Mouse (Mus musculus): ENCODE measurements around the gene Vax2.
A peak's percentile ranks its signal among the peaks of the same experiment; 100 is the strongest.

Vax2 gene

GRCm38 (mm10) chr6:83762880-83763431, 51.9 kb downstream of the Vax2 start:
- DNase-seq (ENCODE audit: low spot score in 2 of 2): no peak

GRCm38 (mm10) chr6:83766982-83767381, 55.9 kb downstream of the Vax2 start:
- DNase-seq (ENCODE audit: low spot score in 2 of 2): no peak

GRCm38 (mm10) chr6:83768485-83768884, 57.4 kb downstream of the Vax2 start:
- DNase-seq (ENCODE audit: low spot score in 2 of 2): no peak

- DNase-seq (ENCODE audit: low spot score in 2 of 2): no peak
These were observed 63.1 kb downstream of the Vax2 start for GRCm38 (mm10) chr6:83774126-83774525.

DNA sequence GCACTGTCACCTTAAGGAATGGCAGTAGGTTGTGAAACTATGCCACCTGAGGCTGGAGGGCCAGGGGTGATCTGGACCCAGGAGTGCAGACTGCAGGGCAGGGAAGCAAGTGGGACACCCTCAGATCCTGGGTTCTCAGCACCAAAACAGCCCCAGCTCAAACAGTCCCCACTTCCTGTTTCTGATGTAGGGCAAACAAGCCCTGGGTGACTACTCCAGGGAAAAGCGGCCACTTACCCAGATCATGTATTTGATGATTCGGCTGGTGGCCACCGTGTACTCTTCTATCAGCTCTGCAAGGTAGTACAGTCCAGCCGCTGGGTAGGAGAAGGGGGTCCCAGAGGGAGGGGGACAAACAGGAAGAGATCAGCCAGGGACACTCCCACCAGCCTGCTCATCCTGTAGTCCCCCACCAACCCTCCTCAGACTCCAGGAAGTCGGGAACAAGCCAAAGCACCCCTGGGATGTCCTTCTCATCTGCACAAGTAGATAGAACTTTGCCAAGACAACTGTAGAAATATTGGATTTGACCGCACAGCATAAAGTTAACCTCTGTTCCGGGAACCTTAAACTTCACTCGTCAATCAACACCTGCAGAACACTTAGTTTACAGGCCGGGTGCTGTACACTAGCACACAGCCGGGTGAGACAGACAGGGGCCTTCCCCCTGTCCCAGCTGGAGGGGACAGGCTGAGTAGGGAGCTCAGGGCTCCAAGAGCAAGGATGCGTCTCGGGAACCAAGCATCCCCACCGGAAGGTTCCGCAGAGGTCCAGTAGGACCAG, 63.9 kb downstream of the Vax2 start:
- no peak for DNase-seq (ENCODE audit: low spot score in 2 of 2)

DNA sequence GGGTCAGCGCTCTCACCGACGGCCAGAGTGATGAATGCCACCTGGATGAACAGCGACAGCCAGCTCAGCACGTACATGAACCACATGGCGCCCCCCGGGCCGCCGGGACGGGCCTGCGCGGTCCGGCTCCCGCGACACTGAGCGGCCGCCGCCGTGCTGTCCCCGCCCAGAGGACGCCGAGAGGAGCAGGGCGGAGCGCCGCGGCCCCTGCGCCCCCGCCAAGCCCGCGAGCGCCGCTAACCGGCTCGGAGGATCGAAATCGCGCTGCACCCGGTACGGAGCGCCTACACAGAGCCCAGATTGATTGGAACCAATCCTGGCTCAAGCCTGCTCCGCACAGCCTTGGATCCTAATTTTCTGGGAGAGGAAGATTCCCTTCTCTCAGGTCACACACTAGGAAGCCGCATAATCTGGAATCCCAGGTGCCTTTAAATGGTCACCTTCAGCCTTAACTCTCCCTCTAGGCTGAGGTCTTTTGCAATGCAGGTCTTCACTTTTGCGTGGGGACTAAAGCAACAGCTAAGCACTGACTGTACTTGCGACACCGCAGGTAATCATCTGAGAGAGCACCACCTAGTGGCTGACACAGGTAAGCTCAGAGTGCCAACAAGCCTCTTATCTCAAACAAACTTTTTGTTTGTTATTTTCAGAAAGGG, 64.7 kb downstream of the Vax2 start, which contains the start of gene Tex261:
Gene Tex261, minus strand, starts transcription at position 176 of the 656 bp plus-strand sequence.
- DNase-seq (ENCODE audit: low spot score in 2 of 2): peak; percentile 91 to 92

- no peak for DNase-seq (ENCODE audit: low spot score in 2 of 2)
These were observed 67.2 kb downstream of the Vax2 start for GRCm38 (mm10) chr6:83778306-83778705.

DNA sequence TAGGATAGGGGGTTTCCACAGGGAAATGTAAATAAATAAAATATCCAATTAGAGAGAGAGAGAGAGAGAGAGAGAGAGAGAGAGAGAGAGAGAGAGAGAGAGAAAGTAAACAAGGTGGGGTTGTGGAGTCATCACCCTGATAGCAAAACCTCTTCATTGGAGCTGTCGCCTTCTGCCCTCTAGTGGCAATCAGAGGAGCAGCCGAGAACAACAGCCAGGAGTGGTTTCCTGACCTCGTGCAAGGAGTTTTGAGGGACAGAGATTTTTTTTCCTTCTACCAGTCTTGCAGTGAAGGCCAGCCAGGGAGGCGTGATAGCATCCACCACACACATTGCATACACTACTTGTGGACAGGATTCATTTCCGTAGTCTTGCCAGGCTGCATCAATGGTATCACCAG, 68.0 kb downstream of the Vax2 start:
- no peak for DNase-seq (ENCODE audit: low spot score in 2 of 2)

GRCm38 (mm10) chr6:83786426-83786825, 75.4 kb downstream of the Vax2 start:
- no peak for DNase-seq (ENCODE audit: low spot score in 2 of 2)
